Mouse (Mus musculus): Measurements from ENCODE around the gene Klhl22. TPM values are rescaled to one million over a fixed set of nuclear protein-coding genes. Genes with fewer than 3 reads are reported as not detected.

Klhl22 gene
- total RNA-seq, 4 experiments from 2014 or later = 40.5 to 65.6 (median 50.8) TPM

DNA sequence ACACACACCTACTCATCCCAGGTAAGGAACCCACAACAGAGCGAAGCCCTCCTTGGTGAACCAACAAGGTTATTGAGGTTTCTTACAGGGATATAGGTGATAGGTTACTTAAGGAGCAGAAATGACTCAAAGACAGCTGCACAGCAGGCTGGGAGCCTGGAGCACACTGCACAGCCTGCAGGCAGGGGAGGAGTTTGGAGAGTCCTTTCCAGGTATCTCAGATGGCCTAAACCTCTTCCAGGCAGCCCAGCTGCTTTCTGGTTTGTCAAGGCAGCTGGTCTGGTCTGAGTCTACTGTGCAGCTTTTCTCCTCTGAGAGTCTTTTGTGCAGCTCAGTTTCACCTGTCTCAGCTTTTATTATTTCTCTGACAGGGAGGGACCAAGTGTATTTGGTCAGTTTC, 1.7 kb upstream of the Klhl22 start:
- no peak for DNase-seq

DNA sequence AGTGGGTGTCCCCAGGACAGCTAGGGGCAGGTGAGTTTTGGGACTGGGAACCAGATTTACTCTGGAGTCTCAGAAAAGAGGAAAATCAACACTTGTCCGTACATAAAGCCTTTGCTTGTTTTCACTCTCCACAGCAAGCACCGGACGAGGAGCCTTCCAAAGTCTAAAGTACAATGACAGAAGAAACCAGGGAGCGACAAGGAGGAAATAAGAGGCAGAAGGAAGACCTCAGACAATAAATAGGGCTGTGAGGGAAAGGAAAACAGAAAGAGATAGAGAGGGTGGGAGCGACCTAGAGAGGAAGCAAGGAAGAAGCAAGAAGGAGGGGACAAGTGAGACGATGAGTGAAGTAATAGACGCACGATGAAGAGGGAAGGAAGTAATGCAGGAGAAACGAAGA, 516 bp upstream of the Klhl22 start:
- no peak for DNase-seq

DNA sequence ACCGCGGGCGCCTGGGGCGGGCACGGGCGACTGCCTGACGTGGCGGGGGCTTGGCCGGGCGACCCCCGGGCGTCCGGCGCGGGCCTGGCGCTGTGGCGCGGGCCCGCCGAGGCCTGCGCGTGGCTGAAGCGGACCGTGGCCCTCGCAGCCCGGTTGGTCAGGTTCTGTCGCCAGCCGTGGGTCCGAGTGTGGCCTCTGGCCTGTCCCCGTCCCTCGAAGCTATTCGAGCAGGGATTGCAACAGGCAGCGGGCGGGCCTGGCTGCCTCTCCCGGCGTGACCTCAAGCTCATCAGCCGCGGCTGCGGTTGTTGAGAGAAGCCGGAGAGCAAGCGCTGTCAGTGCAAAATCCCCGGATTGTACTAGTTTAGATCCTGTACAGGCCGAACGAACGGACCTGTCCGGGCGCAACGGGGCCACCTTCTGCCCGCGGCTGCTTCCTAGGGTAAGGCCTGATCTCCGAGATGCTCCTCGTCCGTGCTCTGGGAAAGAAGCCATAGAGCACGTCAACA, 449 bp downstream of the Klhl22 start:
- peak; percentile 54 for DNase-seq

DNA sequence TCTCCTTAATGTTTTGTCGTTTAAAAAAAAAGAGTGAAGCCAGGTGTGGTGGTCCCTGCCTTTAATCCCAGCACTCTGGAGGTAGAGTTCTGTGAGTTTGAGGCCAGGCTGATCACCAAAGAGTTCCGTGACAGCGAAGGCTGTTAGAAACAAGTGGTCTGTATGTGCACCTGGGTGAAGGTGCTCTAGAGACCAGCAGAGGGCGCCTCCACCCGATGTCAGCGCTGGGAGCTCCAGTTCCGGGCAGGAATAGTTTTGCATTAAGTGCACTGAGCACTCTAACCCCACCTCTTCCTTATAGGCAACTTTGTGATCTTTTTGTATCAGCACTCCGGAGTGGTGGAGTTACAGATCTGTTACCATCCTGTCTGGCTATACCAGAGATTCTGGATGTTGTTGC, 1.2 kb downstream of the Klhl22 start:
- DNase-seq = no peak

DNA sequence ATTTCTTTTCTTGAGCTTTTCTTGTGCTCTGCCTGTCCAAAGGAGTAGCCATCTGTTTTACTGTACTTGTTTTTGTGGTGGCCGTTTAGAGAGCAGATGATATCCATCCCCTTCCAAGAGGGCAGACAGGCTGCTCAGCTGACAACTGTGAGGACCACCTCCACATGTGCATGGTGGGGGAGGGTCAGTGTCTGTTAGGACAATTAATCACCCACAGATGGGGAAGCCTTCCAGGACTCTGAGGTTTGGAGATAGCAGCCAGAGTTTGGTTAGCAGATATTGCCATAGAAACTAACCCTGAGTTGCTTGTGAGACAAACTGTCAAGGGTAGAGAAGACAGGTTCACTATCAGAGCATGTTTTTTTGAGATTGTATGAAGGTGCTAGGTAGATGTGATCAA, 1.7 kb downstream of the Klhl22 start:
- DNase-seq = no peak

DNA sequence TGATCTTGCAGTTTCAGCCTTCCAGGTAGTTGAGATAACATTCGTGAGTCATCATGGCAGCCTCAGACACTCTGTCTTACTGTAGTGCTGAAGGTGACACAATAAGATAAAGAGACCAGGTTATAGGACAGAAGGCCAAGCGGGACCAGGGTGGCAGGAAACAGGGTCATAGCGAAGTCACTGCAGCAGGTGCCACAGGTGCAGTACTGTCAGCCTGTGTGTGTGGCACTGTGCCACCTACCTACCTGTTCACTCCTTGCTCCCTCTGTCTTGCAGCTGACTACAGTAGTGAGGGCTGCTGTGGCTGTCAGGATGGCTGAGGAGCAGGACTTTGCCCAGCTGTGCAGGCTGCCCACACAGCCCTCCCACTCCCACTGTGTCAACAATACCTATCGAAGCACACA, 4.7 kb downstream of the Klhl22 start:
- no peak for DNase-seq

DNA sequence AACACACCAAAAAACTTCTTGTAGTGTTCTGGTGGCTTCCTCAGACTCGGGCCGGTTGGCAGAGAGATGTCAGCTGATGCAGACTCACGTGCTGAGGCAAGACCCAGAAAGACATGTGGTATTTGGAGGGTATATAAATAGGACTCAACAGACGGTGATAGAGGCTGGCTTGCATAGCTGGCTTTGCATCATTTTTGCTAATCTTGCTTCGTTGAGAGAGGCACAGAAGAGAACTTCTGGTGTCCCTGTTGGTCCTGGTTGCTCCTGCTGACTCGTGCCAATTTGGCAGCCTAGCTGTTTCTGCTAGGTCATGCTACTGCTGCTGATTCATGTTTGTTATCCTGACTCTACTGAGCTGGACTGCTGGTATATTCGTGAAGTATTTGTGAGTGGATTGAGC, 9.4 kb downstream of the Klhl22 start:
- peak; percentile 45 for DNase-seq

DNA sequence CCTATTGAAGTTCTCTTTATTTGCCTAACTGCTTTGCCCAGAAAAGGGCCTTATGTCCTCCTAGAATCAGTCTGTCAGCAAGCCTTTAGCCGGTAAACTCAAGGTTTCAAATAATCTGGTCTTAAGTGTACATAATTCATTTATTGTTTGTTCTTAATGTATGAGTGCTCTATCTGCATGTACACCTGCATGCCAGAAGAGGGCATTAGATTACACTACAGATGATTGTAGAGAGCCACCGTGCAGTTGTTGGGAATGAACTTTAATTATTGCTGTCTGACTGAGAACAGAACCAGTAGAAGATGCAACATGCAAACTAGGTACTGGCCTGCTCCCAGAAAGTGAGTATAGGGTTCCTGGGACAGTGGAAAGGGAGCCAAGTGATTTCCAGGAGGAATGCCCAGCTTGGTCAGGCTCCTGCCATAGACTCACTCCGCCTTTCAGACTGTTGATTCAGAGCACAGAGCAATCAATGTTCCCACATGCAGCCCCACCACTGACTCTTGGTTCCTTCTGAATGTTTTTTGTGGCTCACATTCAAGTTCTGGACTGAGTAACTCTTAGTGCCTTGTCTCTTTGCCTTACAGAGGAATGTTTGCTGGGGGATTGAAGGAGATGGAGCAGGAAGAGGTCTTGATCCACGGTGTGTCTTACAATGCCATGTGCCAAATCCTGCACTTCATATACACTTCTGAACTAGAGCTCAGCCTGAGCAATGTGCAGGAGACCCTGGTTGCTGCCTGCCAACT, 11.9 kb downstream of the Klhl22 start:
- DNase-seq = no peak

DNA sequence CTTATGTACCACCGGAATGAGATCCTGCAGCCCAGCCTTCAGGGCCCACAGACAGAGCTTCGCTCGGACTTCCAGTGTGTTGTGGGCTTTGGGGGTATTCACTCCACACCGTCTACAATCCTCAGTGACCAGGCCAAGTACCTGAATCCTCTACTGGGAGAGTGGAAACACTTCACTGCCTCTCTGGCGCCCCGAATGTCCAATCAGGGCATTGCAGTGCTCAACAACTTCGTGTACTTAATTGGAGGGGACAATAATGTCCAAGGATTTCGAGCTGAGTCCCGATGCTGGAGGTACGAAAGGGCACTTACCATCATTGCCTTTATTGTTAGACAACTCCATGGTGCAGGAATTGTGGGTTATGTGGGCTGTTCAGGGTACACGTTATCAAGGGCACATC, 17.4 kb downstream of the Klhl22 start:
- DNase-seq = no peak

DNA sequence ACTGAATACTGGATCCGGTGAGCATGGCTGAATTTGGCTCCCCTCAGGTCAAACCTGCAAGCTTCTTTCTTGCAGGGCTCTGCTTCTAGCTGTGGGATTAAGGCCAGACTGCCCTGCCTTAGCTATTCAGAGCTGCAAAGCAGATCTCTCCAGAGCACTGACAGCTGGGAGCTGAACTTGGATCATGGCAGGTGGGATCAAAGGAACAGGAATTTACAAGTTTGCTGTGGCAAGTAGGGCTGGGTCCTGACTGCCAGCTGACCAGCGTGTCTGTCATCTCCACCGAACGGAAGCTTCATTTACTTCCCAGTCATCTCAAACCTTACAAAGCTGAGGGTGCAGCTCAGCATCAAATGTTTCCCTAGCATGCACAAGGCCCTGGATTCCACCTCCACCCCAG, 18.8 kb downstream of the Klhl22 start:
- DNase-seq = no peak

DNA sequence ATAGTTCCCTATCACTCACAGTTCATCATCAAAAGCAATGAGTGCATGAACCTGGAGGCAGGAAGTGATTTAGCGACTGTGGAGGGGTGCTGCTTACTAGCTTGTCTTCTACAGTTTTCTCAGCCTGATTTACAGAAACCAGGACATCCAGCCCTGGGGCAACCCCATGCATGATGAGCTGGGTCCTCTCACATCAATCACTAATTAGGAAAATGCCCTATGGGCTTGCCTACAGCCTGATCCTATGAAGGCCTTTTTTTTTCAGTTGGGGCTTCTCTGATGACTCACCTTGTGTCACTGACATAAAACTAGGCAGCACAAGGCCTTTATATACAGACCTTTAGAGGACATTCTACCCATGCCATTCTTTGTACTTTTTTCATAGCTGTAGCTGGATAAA, 20.3 kb downstream of the Klhl22 start:
- no peak for DNase-seq

DNA sequence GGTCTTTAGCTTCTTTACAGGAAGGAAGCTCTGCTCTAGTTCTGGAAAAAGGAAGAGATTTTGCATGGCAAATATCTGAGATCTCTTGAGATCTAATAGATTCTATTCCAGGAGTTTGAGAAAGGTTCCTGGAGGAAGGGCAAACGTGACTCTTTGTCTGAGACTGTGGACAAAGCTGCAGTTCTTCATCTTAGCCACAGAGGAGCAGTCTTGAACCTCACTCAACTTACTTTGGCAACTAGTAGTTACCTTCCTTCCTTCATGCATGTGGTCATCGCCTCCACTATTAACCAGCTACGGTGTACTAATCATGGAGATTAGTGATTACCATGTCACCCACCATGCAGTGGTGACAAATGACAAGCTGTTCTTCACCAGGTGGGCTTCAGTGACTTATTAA, 25.9 kb downstream of the Klhl22 start:
- no peak for DNase-seq

DNA sequence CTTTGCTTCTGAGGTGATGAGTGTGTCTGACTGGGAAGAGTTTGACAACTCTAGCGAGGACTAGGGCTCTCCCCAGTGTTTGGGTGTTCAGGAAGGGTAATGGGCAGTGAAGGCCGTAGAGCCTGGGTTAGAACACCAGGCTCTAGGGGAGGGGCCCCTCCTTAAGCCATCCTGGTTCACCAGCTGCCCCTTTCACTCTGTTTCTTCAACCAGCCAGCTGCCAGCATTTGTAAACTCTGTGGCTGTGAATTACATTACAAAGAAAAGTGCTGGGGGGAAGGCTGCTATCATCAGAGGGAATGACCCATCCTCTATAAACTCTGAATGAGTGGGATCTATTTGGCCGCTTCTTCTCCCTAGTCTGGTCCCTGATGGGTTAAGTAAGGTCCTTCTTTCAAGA, 33.3 kb downstream of the Klhl22 start:
- DNase-seq = no peak

DNA sequence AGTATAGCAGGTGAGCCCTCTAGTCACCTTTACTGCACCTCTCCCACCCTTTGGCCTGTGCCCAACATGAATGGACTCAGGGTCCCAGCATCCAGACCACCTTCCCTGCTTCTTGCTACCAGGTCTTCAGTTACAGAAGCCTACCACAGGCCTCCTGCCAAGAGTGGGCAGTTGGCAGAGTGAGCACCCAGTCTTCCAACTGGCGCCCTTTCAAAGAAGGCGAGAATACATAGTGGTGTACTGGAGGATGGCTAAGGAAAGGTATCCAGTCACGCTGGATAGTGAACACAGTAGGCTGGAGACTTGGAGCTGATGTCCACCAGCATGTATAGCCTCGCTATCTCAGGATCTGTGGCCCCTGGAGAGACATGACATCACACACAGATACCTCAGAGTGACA, 34.6 kb downstream of the Klhl22 start:
- DNase-seq = no peak

DNA sequence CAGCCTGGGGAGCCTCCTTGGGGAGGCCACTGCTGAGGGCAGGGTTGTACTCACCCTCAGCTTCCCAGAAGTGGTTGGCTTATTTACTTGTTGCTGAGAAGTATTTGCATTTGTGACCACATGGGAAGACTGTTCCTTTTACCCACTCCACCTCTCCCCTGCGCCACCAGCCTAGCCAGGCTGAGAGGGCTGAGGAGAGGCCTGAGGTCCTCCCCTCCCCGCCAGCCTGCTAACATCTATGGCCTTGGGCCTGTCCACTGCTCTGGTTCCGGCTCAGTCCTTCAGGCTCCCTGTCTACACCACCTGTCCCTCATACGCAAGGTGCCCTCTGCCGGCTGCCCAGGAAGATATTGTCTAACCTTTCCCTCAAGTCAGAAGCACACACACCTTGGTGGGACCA, 36.2 kb downstream of the Klhl22 start:
- DNase-seq = no peak

DNA sequence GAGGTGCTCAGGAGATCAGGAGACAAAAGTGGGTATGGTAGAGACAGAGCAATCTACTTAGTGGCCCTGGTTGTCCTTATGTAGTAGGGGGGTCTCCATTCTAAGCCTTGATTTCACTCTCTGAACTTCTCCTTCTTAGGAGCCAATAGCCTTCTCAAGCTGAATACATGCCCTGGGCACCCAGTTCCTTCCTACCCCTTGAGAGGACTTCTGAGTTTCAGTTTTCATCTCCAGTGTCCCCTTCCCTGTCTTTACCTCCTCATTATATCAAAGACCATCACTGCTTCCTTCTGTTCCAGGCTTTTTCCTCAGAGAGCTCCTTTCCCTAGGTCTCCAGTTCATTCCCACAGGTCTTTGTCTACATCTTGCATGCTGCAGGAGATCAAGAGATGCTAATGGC, 37.1 kb downstream of the Klhl22 start:
- DNase-seq = no peak

DNA sequence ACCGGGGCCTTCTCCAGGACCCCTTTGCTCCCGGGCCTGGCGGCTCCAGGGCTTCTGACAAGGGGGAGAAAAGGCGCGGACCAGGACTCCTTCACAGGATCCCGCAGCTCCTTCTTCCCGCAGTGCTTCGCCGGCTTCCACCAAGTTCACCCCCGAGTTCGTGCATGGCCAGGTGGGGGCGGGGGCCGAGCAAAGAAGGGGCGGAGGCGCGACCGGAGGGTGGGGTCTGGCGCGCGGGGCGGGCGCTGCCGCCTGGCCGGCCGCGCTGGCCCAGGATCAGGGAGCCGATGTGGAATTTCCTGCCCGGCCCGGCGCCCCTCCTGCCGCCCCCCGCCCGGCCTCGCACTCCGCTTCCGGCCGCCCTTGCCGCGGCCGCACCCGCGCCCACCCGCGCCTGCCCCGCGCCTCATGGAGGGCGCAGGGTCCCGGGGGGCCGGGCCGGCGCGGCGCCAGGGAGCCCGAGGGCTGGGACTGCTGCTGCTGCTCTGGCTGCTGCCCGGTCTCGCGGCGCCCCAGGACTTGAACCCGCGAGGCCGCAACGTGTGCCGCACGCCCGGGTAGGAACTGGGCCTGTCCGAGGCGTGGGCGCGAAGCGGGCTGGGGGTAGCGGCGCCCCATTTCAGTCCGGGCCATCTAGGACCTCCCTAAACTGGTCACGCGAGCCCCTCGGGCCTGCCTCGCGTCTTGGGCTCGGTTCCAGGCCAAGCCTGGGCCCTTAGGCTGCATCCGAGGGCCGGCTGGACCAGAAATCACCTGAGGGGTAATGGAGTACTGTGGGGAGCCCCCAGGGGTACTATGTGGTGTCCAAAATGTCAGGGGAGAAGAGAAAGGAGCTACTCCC, 37.8 kb downstream of the Klhl22 start, which contains the start of gene Scarf2:
TSS of gene Scarf2 (plus strand) at position 312 of the 841 bp plus-strand sequence.
- DNase-seq = no peak

DNA sequence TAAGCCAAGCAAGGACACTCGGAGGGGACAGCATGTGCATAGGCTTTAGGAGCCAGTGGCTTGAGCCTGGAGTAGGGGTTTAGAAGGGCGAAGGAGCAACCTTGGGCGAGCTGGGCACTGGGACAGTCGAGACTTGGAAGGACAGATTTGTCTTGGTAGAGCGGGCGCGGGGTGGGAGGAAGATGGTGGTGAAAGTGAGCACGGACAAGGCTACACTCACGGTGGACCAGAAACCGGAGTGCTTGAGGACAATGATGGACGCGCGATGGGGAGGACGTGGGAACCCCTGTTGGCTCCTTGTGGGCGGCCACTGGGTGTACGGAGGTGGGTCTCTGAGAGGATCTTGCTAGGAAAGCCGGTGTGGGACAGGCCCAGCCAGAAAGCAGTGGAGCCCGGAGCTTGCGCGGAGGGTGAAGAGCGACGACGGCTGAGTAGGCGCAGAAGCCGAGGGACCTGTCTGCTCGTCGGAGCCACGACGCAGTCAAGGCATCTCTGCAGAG, 38.4 kb downstream of the Klhl22 start:
- no peak for DNase-seq

DNA sequence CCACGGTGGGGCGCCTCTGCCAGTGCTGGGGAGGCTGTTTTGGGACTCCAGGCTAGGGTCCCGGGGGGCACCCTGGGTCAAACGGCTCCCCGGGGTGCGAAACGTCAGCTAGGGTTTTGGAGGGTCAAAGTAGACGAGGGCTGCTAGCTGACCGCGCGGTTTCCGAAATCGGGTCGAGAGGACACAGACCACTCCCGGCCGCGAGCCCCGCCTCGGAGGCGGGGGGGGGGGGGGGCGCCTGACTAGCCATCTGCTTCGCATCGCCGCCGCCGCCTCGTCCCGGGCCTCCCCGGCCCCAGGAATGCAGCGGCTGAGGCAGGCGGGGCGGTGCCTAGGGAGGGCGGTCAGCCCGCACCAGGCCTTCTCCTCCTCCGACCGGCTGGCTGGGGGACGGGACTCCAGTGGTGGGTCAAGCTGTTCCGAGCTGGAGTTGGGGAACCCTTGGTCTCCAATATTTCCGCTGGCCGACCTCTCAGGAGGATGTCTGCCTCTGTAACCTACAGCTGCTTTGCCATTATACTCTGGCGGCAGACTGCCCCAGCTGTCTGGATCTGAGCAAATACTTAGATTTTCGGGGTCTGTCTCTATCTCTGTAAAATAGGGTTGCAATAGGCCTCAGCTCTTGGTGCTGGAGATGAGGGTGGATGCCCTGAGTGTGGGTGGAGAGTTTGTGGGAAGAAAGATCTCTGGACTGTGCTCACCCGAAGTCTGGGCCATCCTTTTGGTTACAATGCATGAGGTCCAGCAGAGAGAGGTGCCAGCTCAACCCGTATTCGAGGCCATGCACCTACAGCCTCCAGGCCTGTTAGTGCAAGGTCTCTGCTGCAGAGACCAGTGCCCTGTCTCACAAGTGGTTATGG, 39.1 kb downstream of the Klhl22 start:
- DNase-seq = no peak

DNA sequence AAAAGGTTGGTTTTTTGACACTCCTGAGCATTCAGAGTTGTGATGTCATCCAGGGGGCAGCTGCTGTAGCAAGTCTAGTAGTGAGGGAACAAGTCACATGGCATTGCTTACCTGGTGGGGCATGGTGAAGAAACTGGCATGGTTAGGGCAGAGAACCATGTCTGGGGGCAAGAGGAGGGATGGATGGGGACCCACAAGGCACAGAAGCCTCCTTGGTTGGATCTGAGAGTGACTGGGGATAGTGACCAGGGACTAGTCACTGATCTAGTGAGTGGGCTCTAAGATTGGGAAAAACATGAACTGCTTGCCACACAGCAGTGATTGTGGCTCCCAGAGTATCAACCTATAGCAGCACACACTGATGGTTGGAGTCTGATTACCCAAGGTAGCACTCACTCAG, 40.2 kb downstream of the Klhl22 start:
- DNase-seq = no peak

DNA sequence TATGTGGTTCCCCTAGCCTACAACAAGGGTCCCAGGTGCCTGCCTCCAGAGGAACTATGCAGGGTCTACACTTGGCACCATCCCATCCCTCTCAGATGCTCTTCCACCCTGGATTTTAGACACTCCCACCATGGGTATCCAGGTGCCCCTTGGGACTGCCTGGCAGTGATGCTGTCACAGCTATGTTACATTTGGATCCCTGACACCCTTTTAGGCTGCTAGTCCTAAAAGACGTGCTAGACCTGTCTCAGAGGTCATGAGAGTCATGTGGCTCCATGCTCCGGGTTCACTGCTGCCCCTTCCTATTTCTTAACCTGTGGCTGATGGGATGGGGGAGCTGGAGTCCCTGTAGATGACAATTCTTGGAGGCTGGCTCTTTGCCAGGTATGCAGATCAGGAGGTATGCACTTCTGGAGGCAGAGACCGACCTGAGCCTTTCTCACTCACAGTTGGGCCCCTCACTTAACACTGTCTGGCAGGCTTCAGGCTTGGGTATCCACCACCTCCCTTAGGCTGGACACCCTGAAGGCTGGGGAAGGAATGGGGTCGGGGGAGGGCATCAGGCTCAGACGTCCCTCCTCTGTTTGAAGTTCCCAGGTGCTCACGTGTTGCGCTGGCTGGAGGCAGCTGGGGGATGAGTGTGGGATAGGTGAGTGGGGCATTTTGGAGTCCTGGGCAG, 42.5 kb downstream of the Klhl22 start:
- no peak for DNase-seq

DNA sequence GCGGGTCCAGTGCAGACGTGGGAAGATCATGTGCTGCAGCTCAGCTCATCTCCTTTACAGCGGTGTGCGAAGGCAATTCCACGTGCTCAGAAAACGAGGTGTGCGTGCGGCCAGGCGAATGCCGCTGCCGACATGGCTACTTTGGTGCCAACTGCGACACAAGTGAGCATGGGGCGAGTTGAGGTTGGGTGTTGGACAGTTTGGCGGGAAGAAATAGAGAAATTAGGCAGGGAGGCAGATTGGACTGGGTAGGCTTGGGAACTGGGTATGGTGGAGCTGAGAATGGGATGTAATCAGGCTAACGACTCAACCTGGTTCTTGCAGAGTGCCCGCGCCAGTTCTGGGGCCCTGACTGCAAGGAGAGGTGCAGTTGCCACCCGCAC, 43.0 kb downstream of the Klhl22 start:
- DNase-seq = no peak

Data from adrenal gland, adult 8-10 months (tissue).